Mouse (Mus musculus): Measurements from ENCODE around the gene Itpr1.

DNA sequence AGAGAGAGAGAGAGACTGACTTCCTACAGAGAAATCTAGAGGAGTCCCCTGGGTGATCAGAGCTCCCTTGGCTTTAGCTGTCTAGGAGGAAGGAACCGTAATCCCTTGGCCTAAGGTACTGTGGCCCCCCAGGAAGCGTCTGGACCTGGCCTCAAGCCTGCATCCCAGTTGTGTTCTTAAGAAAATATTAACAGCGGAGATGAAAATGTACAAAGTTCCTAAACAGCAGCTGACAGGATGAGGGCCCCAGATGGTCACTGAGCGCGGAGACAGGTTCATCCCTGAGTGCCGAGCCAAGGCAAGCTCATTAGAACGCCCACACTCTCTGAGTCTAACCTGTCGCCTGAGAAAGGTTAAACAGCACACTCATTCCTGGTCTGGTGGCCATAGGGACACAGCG is 300.1 kb downstream of the Itpr1 start:
- TF ChIP-seq POLR2A (IDR thresholded peaks at IDR 0.05; ENCODE audit: low read depth, low read length) (no peak), CTCF (conservative IDR thresholded peaks at IDR 0.05; ENCODE audit: insufficient read depth, insufficient read length, low read depth, low read length) (no peak)
